Mouse (Mus musculus) liver, embryonic 13.5 days (tissue): ENCODE data around the gene Pnpla2. TPM values are rescaled to one million over a fixed set of nuclear protein-coding genes. Genes with fewer than 3 reads are reported as not detected.

Experiments
- polyA plus RNA-seq: library from polyadenylated mRNA; unstranded; fragments of >200 nt; fragmentation: Nextera tagmentation; extraction: Ambion mirVana; gene quantifications from 2 replicates; pipeline ENCODE4 v1.2.1, GENCODE M21; 2015

Pnpla2 gene
- polyA plus RNA-seq, 1 experiment from 2014 or later = 11.9 TPM

Other genes starting within 250 kb of the Pnpla2 start
- gene Lmntd2, start 241.1 kb upstream of the Pnpla2 start, polyA plus RNA-seq = 0.59 and 0.71 TPM in 2 replicates
- 23.9 and 26.7 TPM in 2 replicates for gene Rassf7, start 239.3 kb upstream of the Pnpla2 start, polyA plus RNA-seq
- gene Phrf1, start 226.4 kb upstream of the Pnpla2 start, polyA plus RNA-seq = 32.6 and 34.9 TPM in 2 replicates
- gene Irf7, start 188.7 kb upstream of the Pnpla2 start, polyA plus RNA-seq = 6.3 and 6.4 TPM in 2 replicates
- gene Cdhr5, start 178.4 kb upstream of the Pnpla2 start, polyA plus RNA-seq = 0.10 and 0.32 TPM in 2 replicates
- 0.22 TPM in 1 of 2 replicates, not detected in the other for gene Sct, start 176.1 kb upstream of the Pnpla2 start, polyA plus RNA-seq
- 0.03 TPM in 1 of 2 replicates, not detected in the other for gene Drd4, start 163.2 kb upstream of the Pnpla2 start, polyA plus RNA-seq
- gene Deaf1, start 127.5 kb upstream of the Pnpla2 start, polyA plus RNA-seq = 16.3 and 17.1 TPM in 2 replicates
- gene Tmem80, start 127.5 kb upstream of the Pnpla2 start, polyA plus RNA-seq = 18.2 and 19.6 TPM in 2 replicates
- 5.1 and 6.6 TPM in 2 replicates for gene Eps8l2, start 116.3 kb upstream of the Pnpla2 start, polyA plus RNA-seq
- 518 and 542 TPM in 2 replicates for gene Taldo1, start 63.0 kb upstream of the Pnpla2 start, polyA plus RNA-seq
- 18.1 and 18.3 TPM in 2 replicates for gene Gatd1, start 41.1 kb upstream of the Pnpla2 start, polyA plus RNA-seq
- gene Cend1, start 25.7 kb upstream of the Pnpla2 start, polyA plus RNA-seq = 0.10 and 0.14 TPM in 2 replicates
- 16.6 and 20.4 TPM in 2 replicates for gene Slc25a22, start 17.3 kb upstream of the Pnpla2 start, polyA plus RNA-seq
- 10.9 and 11.4 TPM in 2 replicates for gene Pidd1, start 11.2 kb upstream of the Pnpla2 start, polyA plus RNA-seq
- gene Rplp2, start 7.8 kb upstream of the Pnpla2 start, polyA plus RNA-seq = 1,223 and 1,240 TPM in 2 replicates
- 3.6 and 4.0 TPM in 2 replicates for gene Cracr2b, start 5.9 kb downstream of the Pnpla2 start, polyA plus RNA-seq
- gene Cd151, start 12.2 kb downstream of the Pnpla2 start, polyA plus RNA-seq = 4.1 and 5.0 TPM in 2 replicates
- 63.9 and 72.4 TPM in 2 replicates for gene Polr2l, start 19.9 kb downstream of the Pnpla2 start, polyA plus RNA-seq
- 49.3 and 49.7 TPM in 2 replicates for gene Tspan4, start 20.0 kb downstream of the Pnpla2 start, polyA plus RNA-seq
- 28.0 and 31.3 TPM in 2 replicates for gene Chid1, start 84.7 kb downstream of the Pnpla2 start, polyA plus RNA-seq
- gene Ap2a2, start 107.0 kb downstream of the Pnpla2 start, polyA plus RNA-seq = 65.4 and 73.2 TPM in 2 replicates
- gene Muc6, start 200.1 kb downstream of the Pnpla2 start, polyA plus RNA-seq = 1.1 and 1.7 TPM in 2 replicates
- gene Muc2, start 235.1 kb downstream of the Pnpla2 start, polyA plus RNA-seq = 0.03 and 0.05 TPM in 2 replicates